Mouse (Mus musculus) forebrain, postnatal 0 days (tissue): ENCODE results near the gene Nfatc3. TPM values are rescaled to one million over a fixed set of nuclear protein-coding genes. Genes with fewer than 3 reads are reported as not detected.

ENCODE experiments used
- ATAC-seq: fragments of 200-750 bp; cut with Nextera tagmentation; 2 replicates; pipeline ENCODE4 v1.8.0; 2017; ENCODE audit warnings: mild to moderate bottlenecking, moderate library complexity
- DNase-seq: peaks from one replicate; pipeline ENCODE4 v3.0.0-alpha.2; 2015
- H3K27ac ChIP-seq: fragments of 300-500 bp; sonication (generic); 2 replicates; pipeline ENCODE4 v1.5.1; 2014; ENCODE audit warnings: low read depth, mild to moderate bottlenecking, antibody characterized with exemption, low read length, moderate library complexity, mixed read lengths
- H3K27me3 ChIP-seq: fragments of 300-500 bp; sonication (generic); 2 replicates; pipeline ENCODE4 v1.6.1; 2014; ENCODE audit warnings: mild to moderate bottlenecking, low read length, mixed read lengths; ENCODE audit not compliant: insufficient read depth
- H3K36me3 ChIP-seq: fragments of 300-500 bp; sonication (generic); 2 replicates; pipeline ENCODE4 v1.6.1; 2014; ENCODE audit warnings: mild to moderate bottlenecking, moderate library complexity; ENCODE audit not compliant: insufficient read depth
- H3K4me1 ChIP-seq: fragments of 300-500 bp; sonication (generic); 2 replicates; pipeline ENCODE4 v1.6.1; 2014; ENCODE audit warnings: antibody characterized with exemption; ENCODE audit not compliant: insufficient read depth
- H3K4me2 ChIP-seq: fragments of 300-500 bp; sonication (generic); 2 replicates; pipeline ENCODE4 v1.6.1; 2014; ENCODE audit warnings: low read depth, mild to moderate bottlenecking, moderate library complexity
- H3K4me3 ChIP-seq: fragments of 300-500 bp; sonication (generic); 2 replicates; pipeline ENCODE4 v1.5.1; 2014; ENCODE audit warnings: low read depth, low read length, mixed read lengths
- H3K9ac ChIP-seq: fragments of 300-500 bp; sonication (generic); 2 replicates; pipeline ENCODE4 v1.6.1; 2014; ENCODE audit warnings: mild to moderate bottlenecking
- H3K9me3 ChIP-seq: fragments of 300-500 bp; sonication (generic); 2 replicates; pipeline ENCODE4 v1.6.1; 2016; ENCODE audit warnings: low read length
- CTCF ChIP-seq: sonication (generic); IDR thresholded peaks from 2 replicates; pipeline ENCODE4 v1.5.1; 2016; ENCODE audit warnings: antibody characterized with exemption, control low read depth, low read depth
- WGBS: fragments of 180-500 bp; shearing (Covaris S2); extraction: QIAGEN DNeasy Blood & Tissue Kit; methylation state at CpG from one replicate; pipeline ENCODE4 v1.1.7; 2014; 5-methylcytosine and 5-hydroxymethylcytosine counted together
- polyA plus RNA-seq: library from polyadenylated mRNA; unstranded; fragments of >200 nt; fragmentation: Nextera tagmentation; extraction: Ambion mirVana; gene quantifications from 2 replicates; pipeline ENCODE4 v1.2.1, GENCODE M21; 2015
- total RNA-seq: library from RNA; depleted of rRNA; stranded (reverse); fragments of >200 nt; gene quantifications from 2 replicates; pipeline ENCODE4 v1.2.3, GENCODE M21; 2014

Nfatc3 gene
- total and polyA plus RNA-seq, 2 experiments from 2014 or later = 1.9 to 16.0 TPM

GRCm38 (mm10) chr8:106112514-106112913 lies 53.9 kb downstream of the Nfatc3 start:
- H3K27me3 ChIP-seq = no peaks in the 10 kb centered on the region
- DNase-seq (no peak), ATAC-seq (no peak)
- no peak overlapping the region for H3K9ac ChIP-seq
- no peak overlapping the region for H3K4me2 ChIP-seq
- no peak overlapping the region for H3K27ac ChIP-seq
- H3K4me3 ChIP-seq = no peak overlapping the region
- 82% methylated on average over 1 of the region's 1 CpGs for WGBS
- H3K9me3 ChIP-seq = no peaks in the 10 kb centered on the region
- no peak for TF ChIP-seq CTCF
- H3K36me3 ChIP-seq = peaks cover 24% of the 10 kb centered on the region
- no peaks in the 10 kb centered on the region for H3K4me1 ChIP-seq

- Histone ChIP-seq H3K27me3 (no peaks in the 10 kb centered on the region), H3K27ac (no peak overlapping the region), H3K4me1 (no peaks in the 10 kb centered on the region), H3K4me2 (no peak overlapping the region), H3K36me3 (peaks cover 13% of the 10 kb centered on the region; the same call in 1 of the 2 replicates), H3K4me3 (no peak overlapping the region), H3K9ac (no peak overlapping the region), H3K9me3 (no peaks in the 10 kb centered on the region)
- ATAC-seq (no peak), DNase-seq (peak; percentile 8)
- peak; percentile 55 for TF ChIP-seq CTCF
- WGBS = 96% methylated on average over 3 of the region's 3 CpGs
Measured at GRCm38 (mm10) chr8:106115897-106116296, 57.3 kb downstream of the Nfatc3 start.

- Histone ChIP-seq H3K27me3 (no peaks in the 10 kb centered on the region), H3K4me1 (no peaks in the 10 kb centered on the region; the same call in 1 of the 2 replicates), H3K4me3 (no peak overlapping the region), H3K4me2 (no peak overlapping the region), H3K9ac (no peak overlapping the region), H3K36me3 (peaks cover 13% of the 10 kb centered on the region), H3K9me3 (no peaks in the 10 kb centered on the region), H3K27ac (no peak overlapping the region)
- 82% methylated on average over 3 of the region's 3 CpGs for WGBS
- no peak for TF ChIP-seq CTCF
- ATAC-seq (no peak), DNase-seq (no peak)
Measured at GRCm38 (mm10) chr8:106123443-106123842, 64.8 kb downstream of the Nfatc3 start.

GRCm38 (mm10) chr8:106126055-106126454 lies 67.4 kb downstream of the Nfatc3 start:
- ATAC-seq (no peak), DNase-seq (no peak)
- Histone ChIP-seq H3K27ac (no peak overlapping the region), H3K4me1 (no peaks in the 10 kb centered on the region; the same call in 1 of the 2 replicates), H3K9me3 (no peaks in the 10 kb centered on the region), H3K9ac (no peak overlapping the region), H3K4me2 (no peak overlapping the region), H3K36me3 (peaks cover 15% of the 10 kb centered on the region), H3K4me3 (no peak overlapping the region), H3K27me3 (no peaks in the 10 kb centered on the region)
- TF ChIP-seq CTCF = no peak
- WGBS = 73% methylated on average over 1 of the region's 1 CpGs

- Histone ChIP-seq H3K36me3 (peaks cover 21% of the 10 kb centered on the region), H3K27me3 (no peaks in the 10 kb centered on the region), H3K9ac (no peak overlapping the region), H3K4me1 (no peaks in the 10 kb centered on the region; the same call in 1 of the 2 replicates), H3K9me3 (no peaks in the 10 kb centered on the region), H3K27ac (no peak overlapping the region), H3K4me2 (no peak overlapping the region), H3K4me3 (no peak overlapping the region)
- no peak for DNase-seq
- no peak for TF ChIP-seq CTCF
- ATAC-seq = no peak
- WGBS = 82% methylated on average over 3 of the region's 3 CpGs
Measured at GRCm38 (mm10) chr8:106127054-106127453, 68.4 kb downstream of the Nfatc3 start.

GRCm38 (mm10) chr8:106127882-106128410 lies 69.3 kb downstream of the Nfatc3 start:
- WGBS = 92% methylated on average over 10 of the region's 10 CpGs
- DNase-seq = no peak

GRCm38 (mm10) chr8:106129232-106129930 lies 70.7 kb downstream of the Nfatc3 start:
- Histone ChIP-seq H3K4me2 (no peak overlapping the region), H3K9ac (no peak overlapping the region), H3K27me3 (peaks cover 7% of the 10 kb centered on the region), H3K4me3 (no peak overlapping the region), H3K27ac (no peak overlapping the region), H3K4me1 (no peaks in the 10 kb centered on the region; the same call in 1 of the 2 replicates), H3K36me3 (peaks cover 27% of the 10 kb centered on the region), H3K9me3 (no peaks in the 10 kb centered on the region)
- no peak for DNase-seq
- ATAC-seq = no peak
- no peak for TF ChIP-seq CTCF

More at GRCm38 (mm10) chr8:106127882-106128410, 69.3 kb downstream of the Nfatc3 start:
- no peak overlapping the region for H3K4me2 ChIP-seq
- H3K36me3 ChIP-seq = peaks cover 27% of the 10 kb centered on the region
- H3K27me3 ChIP-seq = no peaks in the 10 kb centered on the region
- H3K4me3 ChIP-seq = no peak overlapping the region
- no peak for ATAC-seq
- H3K9ac ChIP-seq = no peak overlapping the region
- no peaks in the 10 kb centered on the region for H3K9me3 ChIP-seq
- TF ChIP-seq CTCF = no peak
- H3K27ac ChIP-seq = no peak overlapping the region
- H3K4me1 ChIP-seq = no peaks in the 10 kb centered on the region; the same call in 1 of the 2 replicates
